Mouse (Mus musculus): ENCODE data around the gene Gm11037. TPM values are rescaled to one million over a fixed set of nuclear protein-coding genes. Genes with fewer than 3 reads are reported as not detected.

Gene Gm11037
- polyA plus RNA-seq, 1 experiment from 2014 or later = not detected

Other genes starting within 250 kb of the Gm11037 start
- 22.6 and 25.9 TPM in 2 replicates for gene 4930402H24Rik, start 227.1 kb upstream of the Gm11037 start, polyA plus RNA-seq (2015; fragmentation: Nextera tagmentation; extraction: Ambion mirVana)
- 3.1 and 3.3 TPM in 2 replicates for gene Atrn, start 227.0 kb upstream of the Gm11037 start, polyA plus RNA-seq (2015; fragmentation: Nextera tagmentation; extraction: Ambion mirVana)
- gene Gfra4, start 90.4 kb upstream of the Gm11037 start, polyA plus RNA-seq (2015; fragmentation: Nextera tagmentation; extraction: Ambion mirVana) = 6.9 and 8.6 TPM in 2 replicates
- 5.3 TPM in 2 replicates for gene Adam33, start 69.7 kb upstream of the Gm11037 start, polyA plus RNA-seq (2015; fragmentation: Nextera tagmentation; extraction: Ambion mirVana)
- gene Siglec1, start 46.7 kb upstream of the Gm11037 start, polyA plus RNA-seq (2015; fragmentation: Nextera tagmentation; extraction: Ambion mirVana) = 0.29 and 0.37 TPM in 2 replicates
- 8.3 and 8.4 TPM in 2 replicates for gene Hspa12b, start 6.2 kb upstream of the Gm11037 start, polyA plus RNA-seq (2015; fragmentation: Nextera tagmentation; extraction: Ambion mirVana)
- gene 1700037H04Rik, start 26.6 kb downstream of the Gm11037 start, polyA plus RNA-seq (2015; fragmentation: Nextera tagmentation; extraction: Ambion mirVana) = 138 and 160 TPM in 2 replicates
- gene Cenpb, start 46.6 kb downstream of the Gm11037 start, polyA plus RNA-seq (2015; fragmentation: Nextera tagmentation; extraction: Ambion mirVana) = 9.5 and 9.7 TPM in 2 replicates
- 41.2 and 46.4 TPM in 2 replicates for gene Cdc25b, start 53.5 kb downstream of the Gm11037 start, polyA plus RNA-seq (2015; fragmentation: Nextera tagmentation; extraction: Ambion mirVana)
- gene Spef1, start 53.8 kb downstream of the Gm11037 start, polyA plus RNA-seq (2015; fragmentation: Nextera tagmentation; extraction: Ambion mirVana) = 3.1 and 3.6 TPM in 2 replicates
- 27.2 and 30.7 TPM in 2 replicates for gene Ap5s1, start 73.6 kb downstream of the Gm11037 start, polyA plus RNA-seq (2015; fragmentation: Nextera tagmentation; extraction: Ambion mirVana)
- 31.9 and 38.1 TPM in 2 replicates for gene Mavs, start 100.6 kb downstream of the Gm11037 start, polyA plus RNA-seq (2015; fragmentation: Nextera tagmentation; extraction: Ambion mirVana)
- 20.4 and 25.6 TPM in 2 replicates for gene Pank2, start 129.0 kb downstream of the Gm11037 start, polyA plus RNA-seq (2015; fragmentation: Nextera tagmentation; extraction: Ambion mirVana)
- gene Rnf24, start 219.4 kb downstream of the Gm11037 start, polyA plus RNA-seq (2015; fragmentation: Nextera tagmentation; extraction: Ambion mirVana) = 1.7 and 2.3 TPM in 2 replicates

Measured in intestine, embryonic 16.5 days (tissue).